Mouse (Mus musculus) erythroblast, embryonic 14.5 days (primary cell): ENCODE data around the gene Depp1. TPM values are rescaled to one million over a fixed set of nuclear protein-coding genes. Genes with fewer than 3 reads are reported as not detected.
"Not testable (repeated sequence)": the region's sequence is repeated elsewhere in the genome, so short reads cannot be mapped to it uniquely, and the experiment has no call there.

ENCODE experiments used
- H3K27me3 ChIP-seq: 2 replicates; pipeline ENCODE4 v1.6.1; 2012; ENCODE audit warnings: inconsistent platforms; ENCODE audit not compliant: control insufficient read depth
- H3K36me3 ChIP-seq: 2 replicates; pipeline ENCODE4 v1.6.1; 2012; ENCODE audit warnings: mild to moderate bottlenecking, inconsistent platforms; ENCODE audit not compliant: control insufficient read depth
- H3K4me1 ChIP-seq: 2 replicates; pipeline ENCODE4 v1.6.1; 2012; ENCODE audit warnings: inconsistent platforms; ENCODE audit not compliant: control insufficient read depth
- H3K4me3 ChIP-seq: replicated peaks from 2 replicates; pipeline ENCODE3; 2012; ENCODE audit warnings: moderate library complexity, mild to moderate bottlenecking, inconsistent platforms
- H3K9me3 ChIP-seq: 2 replicates; pipeline ENCODE4 v1.6.1; 2012; ENCODE audit warnings: low read length, inconsistent platforms, mixed read lengths; ENCODE audit not compliant: control insufficient read depth
- GATA1 ChIP-seq: IDR thresholded peaks from 2 replicates; pipeline ENCODE4 v1.6.1; 2012; ENCODE audit warnings: low read length, inconsistent platforms, mixed read lengths
- TAL1 ChIP-seq: IDR thresholded peaks from 3 replicates; pipeline ENCODE4 v1.6.1; 2012; ENCODE audit warnings: low read length, inconsistent platforms, mixed read lengths
- polyA plus RNA-seq: library from polyadenylated mRNA; stranded (reverse); fragments of >175 nt; gene quantifications from 2 replicates; pipeline ENCODE4 v1.2.3, GENCODE M21; 2012

The Depp1 gene
- polyA plus RNA-seq: 0.03 and 0.11 TPM in 2 replicates

GRCm38 (mm10) chr6:116650406-116650805, at the start of gene Depp1:
Depp1 (plus strand) TSS chr6:116650609.
- H3K36me3 ChIP-seq: no peaks in the 10 kb centered on the region
- H3K4me1 ChIP-seq: peaks cover 7% of the 10 kb centered on the region
- H3K4me3 ChIP-seq: peak within 1 kb of the TSS; percentile 29
- no peak for TF ChIP-seq GATA1
- no peak for TF ChIP-seq TAL1
- no peaks in the 10 kb centered on the region; the same call in 1 of the 2 replicates for H3K9me3 ChIP-seq
- no peaks in the 10 kb centered on the region for H3K27me3 ChIP-seq

DNA sequence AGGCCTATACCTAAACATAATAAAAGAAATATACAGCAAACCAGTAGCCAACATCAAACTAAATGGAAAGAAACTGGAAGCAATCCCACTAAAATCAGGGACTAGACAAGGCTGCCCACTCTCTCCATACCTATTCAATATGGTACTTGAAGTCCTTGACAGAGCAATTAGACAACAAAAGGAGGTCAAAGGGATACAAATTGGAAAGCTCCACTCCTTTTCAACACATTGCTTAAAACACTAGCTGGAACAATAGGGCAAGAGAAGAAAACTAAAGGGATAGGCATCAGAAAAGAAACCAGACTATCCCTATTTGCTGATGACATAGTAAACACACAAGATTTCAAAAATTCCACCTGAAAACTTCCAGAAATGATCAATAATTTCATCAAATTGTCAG, 49.4 kb upstream of the Depp1 start:
- H3K27me3 ChIP-seq, H3K36me3 ChIP-seq, H3K4me1 ChIP-seq, H3K4me3 ChIP-seq, H3K9me3 ChIP-seq: not testable (repeated sequence)

GRCm38 (mm10) chr6:116607230-116607629, 43.2 kb upstream of the Depp1 start:
- no peak overlapping the region for H3K4me3 ChIP-seq
- H3K27me3 ChIP-seq: no peaks in the 10 kb centered on the region
- no peaks in the 10 kb centered on the region for H3K9me3 ChIP-seq
- H3K4me1 ChIP-seq: no peaks in the 10 kb centered on the region
- no peaks in the 10 kb centered on the region for H3K36me3 ChIP-seq
- TF ChIP-seq TAL1 (no peak), GATA1 (no peak)

DNA sequence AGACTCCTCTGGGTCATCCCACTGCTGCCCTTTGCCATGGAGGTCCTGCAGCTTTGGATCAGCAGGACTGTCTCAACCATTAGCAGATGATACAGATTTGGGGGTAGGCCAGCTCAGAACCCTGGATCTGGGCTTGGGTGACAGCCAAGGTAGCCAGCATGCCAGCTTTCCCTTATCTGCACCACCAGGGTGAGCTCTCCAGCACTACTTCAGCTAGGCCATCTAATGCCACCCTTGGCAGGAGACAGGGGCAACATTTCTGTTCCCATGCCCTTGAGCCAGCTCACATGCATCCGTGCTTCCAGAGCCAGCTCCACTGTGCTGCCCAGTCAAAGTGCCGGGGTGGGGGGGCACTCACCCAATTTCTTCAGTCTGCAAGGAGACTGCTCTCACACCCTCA, 34.7 kb upstream of the Depp1 start:
- Histone ChIP-seq H3K4me1 (no peaks in the 10 kb centered on the region), H3K4me3 (no peak overlapping the region), H3K27me3 (no peaks in the 10 kb centered on the region), H3K36me3 (no peaks in the 10 kb centered on the region), H3K9me3 (no peaks in the 10 kb centered on the region)
- no peak for TF ChIP-seq TAL1
- TF ChIP-seq GATA1: no peak

GRCm38 (mm10) chr6:116618073-116618472, 32.3 kb upstream of the Depp1 start:
- no peaks in the 10 kb centered on the region for H3K36me3 ChIP-seq
- H3K9me3 ChIP-seq: no peaks in the 10 kb centered on the region
- no peaks in the 10 kb centered on the region for H3K4me1 ChIP-seq
- no peaks in the 10 kb centered on the region for H3K27me3 ChIP-seq
- TF ChIP-seq GATA1 (no peak), TAL1 (no peak)
- H3K4me3 ChIP-seq: no peak overlapping the region

DNA sequence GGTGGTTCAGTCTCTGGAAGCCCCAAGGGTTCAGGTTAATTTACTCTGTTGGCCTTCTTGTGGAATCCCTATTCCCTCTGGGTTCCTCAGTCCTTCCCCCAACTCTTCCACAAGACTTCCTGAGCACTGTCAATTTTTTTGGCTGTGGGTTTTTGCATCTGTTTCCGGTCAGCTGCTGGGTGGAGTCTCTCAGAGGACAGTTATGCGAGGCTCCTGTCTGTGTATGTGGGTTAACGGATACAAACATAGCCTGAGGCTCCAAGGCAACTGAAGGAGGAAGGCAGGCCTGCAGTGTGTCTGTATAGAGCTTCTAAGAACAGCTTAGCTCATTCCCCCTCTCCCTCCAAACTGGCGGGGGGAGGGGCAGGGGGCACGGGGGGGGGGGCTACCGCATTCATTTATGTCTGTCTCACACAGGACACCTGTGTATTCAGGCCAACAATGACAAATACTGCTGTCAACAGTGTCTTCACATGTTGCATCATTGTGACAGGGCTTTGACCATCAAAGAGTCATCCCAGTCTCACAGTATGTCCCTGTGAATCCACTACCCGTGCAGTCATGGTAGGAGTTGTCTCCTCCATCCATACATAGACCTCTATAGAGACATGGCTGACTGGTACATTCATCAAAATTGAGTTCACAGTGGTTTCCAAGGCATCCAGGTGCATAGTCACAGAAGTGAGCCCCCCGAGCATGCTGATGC, 28.9 kb upstream of the Depp1 start:
- no peaks in the 10 kb centered on the region for H3K4me1 ChIP-seq
- no peak overlapping the region for H3K4me3 ChIP-seq
- H3K27me3 ChIP-seq: no peaks in the 10 kb centered on the region
- no peaks in the 10 kb centered on the region for H3K9me3 ChIP-seq
- TF ChIP-seq TAL1: no peak
- no peak for TF ChIP-seq GATA1
- peaks cover 4% of the 10 kb centered on the region for H3K36me3 ChIP-seq

DNA sequence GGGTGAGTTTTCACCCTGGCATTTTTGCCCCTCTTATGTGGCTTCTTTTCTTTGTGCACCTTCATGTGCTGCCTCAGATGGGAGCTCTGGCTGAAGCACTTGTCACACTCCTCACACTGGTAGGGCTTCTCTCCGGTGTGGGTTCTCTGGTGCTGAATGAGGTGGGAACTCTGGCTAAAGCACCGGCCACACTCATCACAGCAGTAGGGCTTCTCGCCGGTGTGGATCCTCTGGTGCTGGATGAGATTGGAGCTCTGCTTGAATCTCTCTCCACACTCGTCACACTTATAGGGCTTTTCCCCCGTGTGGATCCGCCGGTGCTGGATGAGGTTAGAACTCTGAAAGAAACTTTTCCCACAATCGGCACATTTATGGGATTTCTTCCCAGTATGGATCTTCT, 24.0 kb upstream of the Depp1 start:
- peaks cover 12% of the 10 kb centered on the region for H3K27me3 ChIP-seq
- peaks cover 13% of the 10 kb centered on the region for H3K4me1 ChIP-seq
- not testable (repeated sequence) for H3K4me3 ChIP-seq, H3K36me3 ChIP-seq, H3K9me3 ChIP-seq

- Histone ChIP-seq H3K27me3 (peaks cover 12% of the 10 kb centered on the region), H3K36me3 (peaks cover 5% of the 10 kb centered on the region), H3K9me3 (no peaks in the 10 kb centered on the region), H3K4me1 (peaks cover 13% of the 10 kb centered on the region), H3K4me3 (peak overlapping the region; percentile 72)
- TF ChIP-seq GATA1 (no peak), TAL1 (no peak)
Observed at GRCm38 (mm10) chr6:116628095-116628494, 22.3 kb upstream of the Depp1 start.

- TF ChIP-seq GATA1: no peak
- no peak for TF ChIP-seq TAL1
- Histone ChIP-seq H3K9me3 (no peaks in the 10 kb centered on the region), H3K4me3 (peak within 1 kb of the TSS; percentile 72), H3K36me3 (peaks cover 5% of the 10 kb centered on the region), H3K4me1 (peaks cover 13% of the 10 kb centered on the region), H3K27me3 (peaks cover 12% of the 10 kb centered on the region)
Observed at GRCm38 (mm10) chr6:116628539-116629171, 21.8 kb upstream of the Depp1 start, which contains the start of gene Zfp422. Zfp422 (minus strand) TSS chr6:116628999.

- no peaks in the 10 kb centered on the region for H3K9me3 ChIP-seq
- peaks cover 13% of the 10 kb centered on the region for H3K4me1 ChIP-seq
- no peak overlapping the region for H3K4me3 ChIP-seq
- no peak for TF ChIP-seq TAL1
- no peak for TF ChIP-seq GATA1
- peaks cover 12% of the 10 kb centered on the region for H3K27me3 ChIP-seq
- H3K36me3 ChIP-seq: peaks cover 5% of the 10 kb centered on the region
Observed at GRCm38 (mm10) chr6:116629766-116630165, 20.6 kb upstream of the Depp1 start.
